Mouse (Mus musculus) large intestine, adult 2 months (tissue): ENCODE data around the gene Cped1. TPM values are rescaled to one million over a fixed set of nuclear protein-coding genes. Genes with fewer than 3 reads are reported as not detected.

Experiments used
- DNase-seq: peaks from one replicate; pipeline ENCODE4 v3.0.0-alpha.2; 2012; ENCODE audit warnings: low read depth, low spot score
- WGBS: fragments of 180-500 bp; shearing (Covaris S2); methylation state at CpG from one replicate; pipeline ENCODE4 v1.1.7; 2018; 5-methylcytosine and 5-hydroxymethylcytosine counted together
- polyA plus RNA-seq: library from polyadenylated mRNA; depleted of rRNA; stranded (reverse); fragments of >200 nt; gene quantifications from 2 replicates; pipeline ENCODE4 v1.2.3, GENCODE M21; 2012; rRNA removed

Gene Cped1
- polyA plus RNA-seq, 1 experiment = 3.9 TPM

DNA sequence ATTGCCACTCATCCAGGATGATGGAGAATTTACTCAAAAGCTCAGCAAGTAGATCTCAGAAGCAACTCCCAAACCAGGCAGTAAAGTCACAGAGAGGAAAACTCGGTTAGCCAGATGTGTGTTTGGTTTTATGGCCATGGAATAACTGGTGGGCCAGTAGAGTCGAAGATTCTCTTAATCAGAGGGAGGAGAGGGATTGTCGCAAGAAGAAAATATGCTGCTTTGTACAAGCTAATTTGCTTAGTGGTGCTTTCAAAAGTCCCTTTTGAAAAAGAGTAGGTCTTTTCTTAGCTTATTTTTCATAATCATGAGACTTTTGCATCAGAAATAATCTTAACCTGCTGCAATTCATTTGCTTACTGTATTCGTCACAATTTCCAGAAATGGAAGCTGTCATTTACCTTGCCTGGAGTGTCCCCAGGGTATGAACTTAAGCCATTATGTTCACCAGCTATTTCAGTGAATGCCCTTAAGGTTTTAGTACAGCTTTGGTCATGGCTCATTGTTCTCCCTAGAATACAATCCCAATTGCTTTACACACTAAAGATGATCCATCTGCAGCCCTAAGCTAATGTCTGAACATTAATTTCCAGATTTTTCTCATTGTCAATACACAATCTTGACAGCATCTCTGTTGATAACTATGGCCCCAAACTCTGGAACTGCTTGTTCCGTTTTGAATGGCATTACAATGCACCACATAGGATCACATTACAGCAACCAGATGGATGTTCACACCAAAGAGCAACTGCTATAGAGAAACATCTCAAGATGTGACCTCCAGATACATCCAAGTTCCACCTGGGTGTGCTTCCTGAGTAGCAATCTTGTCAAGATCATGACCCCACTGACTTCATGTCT lies 282.3 kb downstream of the Cped1 start:
- 73% methylated on average over 5 of the region's 5 CpGs for WGBS
- DNase-seq = no peak

DNA sequence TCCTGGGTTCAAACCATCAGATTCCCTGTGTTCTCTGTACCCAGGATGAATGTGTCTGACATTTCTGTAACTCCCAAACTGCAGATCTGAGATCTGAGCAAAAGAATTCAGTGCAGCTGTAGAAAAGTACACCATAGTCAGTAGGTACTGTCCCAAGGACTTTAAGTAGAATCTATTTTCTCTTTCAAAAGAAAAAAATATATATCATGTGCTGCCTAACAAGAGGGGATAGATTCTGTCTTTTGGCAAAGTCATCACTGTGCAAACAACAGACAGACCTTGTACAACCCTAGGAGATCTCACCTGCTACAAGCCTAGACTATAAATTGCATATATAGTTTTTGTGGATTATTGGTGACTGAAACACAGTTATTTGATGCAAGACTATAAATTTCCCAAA lies 283.0 kb downstream of the Cped1 start:
- DNase-seq = no peak

DNA sequence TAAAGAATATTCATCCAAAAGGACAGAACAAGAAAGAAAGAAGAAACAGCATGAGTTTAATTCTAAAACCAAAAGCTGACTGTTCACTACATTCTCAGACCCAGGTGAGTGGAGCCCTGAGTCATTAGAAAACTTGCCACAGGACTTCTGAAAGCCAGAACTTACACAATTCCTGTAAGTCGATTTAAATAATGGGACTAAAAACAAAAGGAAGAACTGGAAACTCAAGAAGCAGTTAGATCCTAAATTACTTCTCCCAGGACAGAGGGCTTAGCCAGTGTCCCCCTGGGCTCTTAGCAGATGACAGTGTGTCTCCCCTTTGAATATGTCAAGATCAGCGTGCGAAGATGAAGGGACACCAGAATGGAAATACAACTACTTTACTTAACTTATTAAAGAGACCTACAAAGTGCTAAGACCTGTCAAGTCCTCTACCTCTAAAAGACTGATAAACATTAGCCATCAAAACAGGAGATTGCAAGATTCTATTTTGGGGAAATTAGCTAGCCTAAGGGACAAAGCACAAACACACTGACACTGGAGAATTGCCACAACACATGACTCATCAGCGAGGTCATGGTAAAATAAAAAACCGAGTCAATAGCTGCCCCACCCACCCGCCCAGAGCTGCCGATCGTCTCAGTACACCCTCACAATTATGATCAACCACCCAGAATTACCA lies 284.3 kb downstream of the Cped1 start:
- WGBS = 37% methylated on average over 8 of the region's 8 CpGs
- DNase-seq = no peak

DNA sequence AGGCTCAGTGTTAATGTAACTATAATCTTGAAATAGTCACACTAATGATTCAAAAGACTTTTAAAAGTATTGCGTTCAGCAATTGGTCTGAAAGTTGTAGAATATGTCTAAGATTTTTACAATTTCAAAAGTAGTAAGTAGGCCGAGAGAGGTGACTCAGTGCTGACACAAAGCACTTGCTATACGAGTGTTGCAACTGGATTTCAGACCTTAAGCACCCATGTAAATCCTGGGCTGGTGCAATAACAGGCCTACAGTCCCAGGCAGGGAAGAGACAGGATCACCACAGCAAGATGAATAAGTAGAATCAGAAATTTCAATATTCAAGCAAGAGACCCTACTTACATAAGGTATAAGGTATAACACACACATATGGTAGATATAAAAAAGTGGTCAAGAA lies 292.2 kb downstream of the Cped1 start:
- WGBS = 88% methylated on average over 3 of the region's 3 CpGs
- DNase-seq = no peak

DNA sequence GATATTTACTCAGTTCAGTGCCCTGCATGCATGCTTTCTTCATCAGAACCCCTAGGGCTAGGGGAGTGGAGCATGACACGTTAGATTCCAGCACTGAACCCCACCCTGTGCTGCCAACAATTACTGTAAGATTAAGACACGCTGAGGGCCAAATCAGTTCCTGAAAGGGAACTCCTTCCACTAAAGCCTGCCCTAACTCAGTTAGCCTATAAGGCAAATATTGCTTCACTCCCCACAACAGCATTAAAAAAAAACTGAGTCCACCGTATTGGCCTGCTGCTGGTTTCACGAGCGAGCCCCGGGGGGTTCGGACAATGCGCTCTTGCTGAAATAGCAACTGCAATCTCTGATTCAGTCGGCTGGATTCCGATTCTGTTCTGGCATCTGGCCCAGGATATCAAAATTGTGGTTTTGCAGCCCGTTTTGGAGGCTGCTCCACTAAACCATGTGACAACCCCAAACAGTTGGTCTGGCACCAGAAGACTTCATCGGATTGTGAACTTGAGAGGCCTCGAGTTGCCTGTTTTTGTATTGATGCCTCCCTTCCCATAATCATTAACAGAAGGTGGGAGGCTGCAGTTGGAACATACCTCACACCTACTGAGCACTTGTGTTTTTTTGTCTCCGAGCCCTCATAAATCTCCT lies 294.6 kb downstream of the Cped1 start:
- DNase-seq = no peak
- WGBS = 14% methylated on average over 14 of the region's 14 CpGs

DNA sequence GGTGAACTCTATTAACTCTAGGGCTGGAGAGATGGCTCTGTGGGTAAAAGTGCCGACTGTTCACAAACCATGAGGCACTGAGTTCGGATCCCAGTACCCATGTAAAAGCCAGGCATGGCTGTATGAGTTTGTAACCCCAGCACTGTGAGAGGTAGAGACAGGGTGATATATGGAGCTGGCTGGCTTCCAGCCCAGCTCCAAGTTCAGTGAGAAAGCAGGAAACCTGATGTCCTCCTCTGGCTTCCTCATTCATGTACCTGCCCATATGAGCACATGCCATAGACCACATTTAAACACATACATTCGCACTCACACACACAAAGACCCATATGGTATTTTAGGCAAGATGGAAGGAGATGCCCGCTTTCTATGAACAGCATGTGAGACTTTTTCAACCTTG lies 296.7 kb downstream of the Cped1 start:
- DNase-seq = no peak
- WGBS = 76% methylated on average over 4 of the region's 4 CpGs

DNA sequence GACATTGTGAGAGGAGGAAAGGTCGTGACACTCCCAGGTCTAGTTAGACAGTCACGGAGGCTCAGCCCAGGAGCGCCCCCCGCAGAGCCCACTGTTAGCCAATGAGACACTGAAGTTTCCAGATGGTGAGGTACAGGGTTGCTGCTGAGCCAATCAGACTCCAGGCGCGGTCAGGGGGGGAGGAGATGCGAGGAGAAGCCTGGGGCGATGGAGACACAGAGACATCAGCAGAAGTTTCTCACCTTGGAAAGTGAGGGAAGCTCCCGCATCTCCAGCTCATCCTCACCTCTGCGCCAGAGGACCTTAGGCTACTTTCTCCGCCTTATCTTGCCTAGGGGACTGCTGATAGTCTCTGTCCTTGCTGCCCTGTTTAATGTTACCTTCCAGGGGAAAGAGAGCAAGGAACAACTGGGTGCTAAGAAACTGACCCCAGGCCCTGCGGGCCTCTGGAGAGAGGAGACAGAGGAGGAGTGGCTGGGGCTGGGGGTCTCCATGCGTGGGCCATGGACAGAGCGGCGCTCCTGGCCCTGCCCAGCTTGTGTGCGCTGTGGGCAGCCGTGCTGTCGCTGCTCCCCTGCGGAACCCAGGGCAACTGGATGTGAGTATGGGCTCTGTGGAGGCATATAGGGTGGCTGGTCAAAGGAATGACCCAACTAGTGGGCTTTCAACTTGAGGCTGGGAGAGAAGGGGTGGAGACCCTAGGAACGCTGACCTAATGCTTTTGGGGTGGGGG lies 302.5 kb downstream of the Cped1 start, which contains the start of gene Wnt16:
Gene Wnt16 (plus strand): TSS at position 224 of the 733 bp plus-strand sequence.
- DNase-seq = no peak
- 18% methylated on average over 20 of the region's 20 CpGs for WGBS

DNA sequence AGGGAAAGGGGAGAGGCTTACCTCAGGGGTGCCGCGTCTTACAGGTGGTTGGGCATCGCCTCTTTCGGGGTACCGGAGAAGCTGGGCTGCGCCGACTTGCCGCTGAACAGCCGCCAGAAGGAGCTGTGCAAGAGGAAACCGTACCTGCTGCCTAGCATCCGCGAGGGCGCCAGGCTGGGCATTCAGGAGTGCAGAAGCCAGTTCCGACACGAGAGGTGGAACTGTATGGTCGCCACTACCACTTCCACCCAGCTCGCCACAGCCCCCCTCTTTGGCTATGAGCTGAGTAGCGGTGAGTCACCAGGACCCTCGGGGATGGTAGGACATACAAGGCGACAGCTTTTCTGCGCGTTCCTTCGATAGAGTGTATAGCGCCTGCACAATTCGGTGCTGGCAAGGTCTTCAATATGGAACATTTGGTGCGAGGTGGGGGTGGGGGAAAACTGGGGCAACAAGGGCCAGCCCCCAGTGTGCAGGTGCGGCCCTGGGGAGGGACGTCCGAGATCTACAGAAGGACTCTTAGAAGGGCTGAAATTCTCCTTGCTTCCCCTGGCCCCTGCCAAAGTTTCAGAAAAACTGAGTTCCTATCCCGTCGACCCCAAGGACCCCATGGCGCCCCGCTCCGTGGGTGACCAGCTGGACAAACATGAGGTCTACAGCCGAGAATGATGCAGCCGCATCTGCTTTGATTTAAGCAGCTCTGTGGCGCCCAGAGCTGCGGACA lies 303.2 kb downstream of the Cped1 start:
- no peak for DNase-seq
- 2% methylated on average over 38 of the region's 38 CpGs for WGBS

DNA sequence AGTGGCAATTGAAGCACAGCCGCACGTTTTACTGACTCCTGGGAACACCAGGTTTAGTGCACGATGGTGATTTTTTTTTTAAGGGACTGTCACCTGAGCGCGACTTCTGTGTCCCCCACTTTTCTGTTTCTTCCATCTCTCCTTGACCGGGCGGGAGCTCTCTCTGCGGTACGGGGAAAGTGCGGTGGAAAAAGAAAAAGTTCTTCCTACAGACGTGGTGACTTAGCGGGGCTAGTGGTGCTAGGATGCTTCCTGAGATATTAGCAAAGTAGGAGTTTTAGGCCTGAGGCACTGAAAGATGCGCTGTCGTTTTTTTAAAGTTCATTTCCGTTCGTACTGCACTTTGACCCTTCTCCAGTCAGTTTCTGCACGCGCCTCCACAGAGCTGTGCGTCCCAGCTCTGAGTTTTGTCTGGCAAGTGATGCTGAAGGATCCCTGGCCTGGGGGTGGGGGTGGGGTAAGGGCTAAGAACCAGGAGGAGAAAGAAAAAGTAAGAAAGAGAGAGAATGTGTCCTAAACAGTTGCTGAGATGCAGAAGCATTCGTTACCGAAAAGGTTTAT lies 303.8 kb downstream of the Cped1 start:
- 7% methylated on average over 21 of the region's 21 CpGs for WGBS
- DNase-seq = no peak

DNA sequence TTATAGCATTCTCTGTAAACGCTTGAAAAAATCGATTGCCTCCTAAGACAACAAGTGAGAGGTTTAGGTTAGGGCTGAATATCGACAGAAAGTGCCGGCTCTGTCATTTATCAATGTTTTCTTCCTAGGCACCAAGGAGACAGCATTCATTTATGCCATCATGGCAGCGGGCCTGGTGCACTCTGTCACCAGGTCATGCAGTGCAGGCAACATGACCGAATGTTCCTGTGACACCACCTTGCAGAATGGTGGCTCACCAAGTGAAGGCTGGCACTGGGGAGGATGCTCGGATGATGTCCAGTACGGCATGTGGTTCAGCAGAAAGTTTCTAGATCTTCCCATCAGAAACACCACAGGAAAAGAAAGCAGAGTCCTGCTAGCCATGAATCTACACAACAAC lies 305.1 kb downstream of the Cped1 start:
- DNase-seq = no peak
- 85% methylated on average over 8 of the region's 8 CpGs for WGBS

DNA sequence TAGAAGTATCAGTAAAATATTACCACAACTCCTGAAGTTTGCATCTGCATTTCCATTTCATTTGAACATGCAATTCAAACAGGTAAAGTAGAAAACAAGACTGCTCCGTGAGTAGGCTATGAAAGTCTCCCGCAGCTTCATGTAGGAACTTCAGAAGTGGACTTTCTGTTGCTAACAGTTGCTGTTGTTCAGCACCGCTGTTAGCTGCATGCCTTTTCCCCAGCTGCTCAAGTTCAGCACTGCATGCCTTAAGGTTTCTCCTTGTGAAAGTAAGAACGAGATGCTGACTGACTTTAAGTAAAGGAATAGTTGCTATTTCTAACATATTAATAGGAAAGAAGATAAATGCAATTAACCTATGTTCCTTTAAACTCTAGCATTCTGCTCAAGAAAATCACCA lies 306.3 kb downstream of the Cped1 start:
- WGBS = 53% methylated on average over 4 of the region's 4 CpGs

DNA sequence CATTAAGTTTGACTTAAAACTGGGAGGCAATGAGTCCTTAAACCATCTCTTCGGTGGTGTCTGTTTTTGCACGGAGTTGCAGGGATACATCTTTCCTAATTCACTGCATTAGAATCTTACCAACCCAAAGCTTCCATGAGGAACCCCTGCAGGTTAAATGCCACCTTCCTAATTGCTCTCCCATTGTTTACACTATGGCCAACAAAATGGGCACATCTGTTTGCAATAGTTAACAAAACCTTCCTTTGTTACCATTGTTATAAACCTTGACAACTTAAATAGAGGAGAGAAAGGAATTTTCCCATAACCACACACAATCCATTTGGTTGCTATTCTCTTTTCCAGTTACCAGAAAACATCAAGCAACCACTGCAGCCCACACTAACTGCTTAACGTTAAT lies 308.2 kb downstream of the Cped1 start:
- DNase-seq = no peak
- WGBS = 56% methylated on average over 3 of the region's 3 CpGs

More for the DNA sequence above, 306.3 kb downstream of the Cped1 start:
- no peak for DNase-seq

DNA sequence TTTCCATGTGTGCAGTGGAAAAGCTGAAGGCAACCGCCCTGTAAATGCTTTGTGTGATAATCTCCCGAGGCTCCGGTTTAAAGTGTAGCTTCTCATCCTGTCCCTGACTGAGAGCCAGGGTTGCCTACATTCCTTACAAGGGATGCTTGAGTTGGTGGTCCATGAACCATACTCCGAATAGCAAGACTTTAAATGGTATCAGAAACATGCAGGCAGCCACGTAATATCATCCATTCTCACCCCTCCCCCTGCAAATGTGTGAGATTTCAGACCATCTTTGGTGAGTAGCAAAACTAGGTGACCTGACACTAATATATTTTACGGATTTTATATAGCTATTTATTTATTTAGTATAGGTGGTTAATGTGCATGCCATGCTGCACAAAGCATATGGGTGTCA lies 311.3 kb downstream of the Cped1 start:
- no peak for DNase-seq
- 69% methylated on average over 6 of the region's 6 CpGs for WGBS

DNA sequence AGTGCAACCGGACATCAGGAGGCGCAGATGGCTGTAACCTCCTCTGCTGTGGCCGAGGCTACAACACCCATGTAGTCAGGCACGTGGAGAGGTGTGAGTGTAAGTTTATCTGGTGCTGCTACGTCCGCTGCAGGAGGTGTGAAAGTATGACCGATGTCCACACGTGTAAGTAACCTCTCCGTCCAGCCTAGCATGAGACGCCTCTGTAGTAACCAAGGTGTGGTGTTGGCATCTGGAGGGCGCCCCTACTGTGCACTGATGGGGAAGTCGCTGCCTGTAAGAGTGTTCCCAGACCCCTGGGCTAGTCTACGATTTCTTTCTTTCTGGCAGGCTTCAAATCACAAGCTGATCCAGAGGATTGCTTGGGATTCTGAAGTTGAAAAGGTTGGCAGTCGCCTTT lies 312.3 kb downstream of the Cped1 start:
- no peak for DNase-seq
- 66% methylated on average over 14 of the region's 14 CpGs for WGBS

Other genes with a start within 250 kb of the Cped1 start
- gene Tspan12, start 133.4 kb upstream of the Cped1 start, polyA plus RNA-seq = 6.4 and 7.1 TPM in 2 replicates
- gene Ing3, start 36.3 kb upstream of the Cped1 start, polyA plus RNA-seq = 5.7 and 7.0 TPM in 2 replicates